Mouse (Mus musculus) forebrain, embryonic 14.5 days (tissue): ENCODE data around the gene Ddhd1. TPM values are rescaled to one million over a fixed set of nuclear protein-coding genes. Genes with fewer than 3 reads are reported as not detected.

Experiments
- ATAC-seq: fragments of 200-750 bp; cut with Nextera tagmentation; 2 replicates; pipeline ENCODE4 v1.8.0; 2017; ENCODE audit warnings: mild to moderate bottlenecking, moderate library complexity
- DNase-seq: peaks from one replicate; pipeline ENCODE4 v3.0.0-alpha.2; 2015; ENCODE audit warnings: low spot score
- H3K27ac ChIP-seq: fragments of 300-500 bp; sonication (generic); 2 replicates; pipeline ENCODE4 v1.5.1; 2014; ENCODE audit warnings: low read depth, mild to moderate bottlenecking, control low read depth, low read length, moderate library complexity
- H3K27me3 ChIP-seq: fragments of 300-500 bp; sonication (generic); replicated peaks from 2 replicates; pipeline ENCODE4 v1.6.1; 2014; ENCODE audit warnings: low read length, control low read depth, mixed read lengths; ENCODE audit not compliant: control insufficient read depth, insufficient read depth
- H3K36me3 ChIP-seq: fragments of 300-500 bp; sonication (generic); 2 replicates; pipeline ENCODE4 v1.6.1; 2014; ENCODE audit warnings: low read length, control low read depth; ENCODE audit not compliant: control insufficient read depth, insufficient read depth
- H3K4me1 ChIP-seq: fragments of 300-500 bp; sonication (generic); 2 replicates; pipeline ENCODE4 v1.6.1; 2014; ENCODE audit warnings: antibody characterized with exemption, low read length, control low read depth; ENCODE audit not compliant: control insufficient read depth, insufficient read depth
- H3K4me2 ChIP-seq: fragments of 300-500 bp; sonication (generic); 2 replicates; pipeline ENCODE4 v1.6.1; 2014; ENCODE audit warnings: mild to moderate bottlenecking, control low read depth, low read length
- H3K4me3 ChIP-seq: fragments of 300-500 bp; sonication (generic); 2 replicates; pipeline ENCODE4 v1.5.1; 2014; ENCODE audit warnings: low read depth, low read length, control low read depth
- H3K9ac ChIP-seq: fragments of 300-500 bp; sonication (generic); 2 replicates; pipeline ENCODE4 v1.6.1; 2014; ENCODE audit warnings: mild to moderate bottlenecking, low read length, control low read depth, moderate library complexity
- H3K9me3 ChIP-seq: fragments of 300-500 bp; sonication (generic); replicated peaks from 2 replicates; pipeline ENCODE4 v1.6.1; 2016; ENCODE audit warnings: low read length, control low read depth, mixed read lengths; ENCODE audit not compliant: control insufficient read depth
- WGBS: fragments of 180-500 bp; shearing (Covaris S2); extraction: QIAGEN DNeasy Blood & Tissue Kit; methylation state at CpG from one replicate; pipeline ENCODE4 v1.1.7; 2014; 5-methylcytosine and 5-hydroxymethylcytosine counted together
- polyA plus RNA-seq: library from polyadenylated mRNA; unstranded; fragments of >200 nt; fragmentation: Nextera tagmentation; extraction: Ambion mirVana; gene quantifications from 2 replicates; pipeline ENCODE4 v1.2.1, GENCODE M21; 2014

The Ddhd1 gene
- polyA plus RNA-seq, 1 experiment from 2014 or later = 15.5 TPM

DNA sequence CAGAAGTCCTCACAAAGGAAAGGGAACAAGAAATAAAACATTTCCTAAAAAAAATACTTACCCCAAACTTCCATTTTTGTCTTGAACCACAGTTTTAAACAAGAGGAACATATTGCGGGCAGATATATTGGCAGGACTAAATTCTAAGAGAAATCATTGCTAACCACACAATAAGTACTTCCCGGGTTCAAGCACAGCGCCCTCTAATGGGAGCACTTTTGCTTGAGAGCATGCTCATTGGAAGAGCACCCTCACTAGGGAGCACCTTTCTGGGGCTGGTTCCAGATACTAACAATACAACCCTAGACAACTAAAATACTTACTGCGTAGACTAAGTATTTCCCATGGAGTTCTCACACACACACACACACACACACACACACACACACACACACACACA is 105.5 kb downstream of the Ddhd1 start:
- no peak for DNase-seq
- ATAC-seq = no peak
- Histone ChIP-seq H3K9ac (no peak overlapping the region), H3K9me3 (no peaks in the 10 kb centered on the region), H3K4me1 (no peaks in the 10 kb centered on the region), H3K4me3 (no peak overlapping the region), H3K36me3 (no peaks in the 10 kb centered on the region), H3K27ac (no peak overlapping the region), H3K27me3 (no peaks in the 10 kb centered on the region), H3K4me2 (no peak overlapping the region)
- 87% methylated on average over 4 of the region's 4 CpGs for WGBS

DNA sequence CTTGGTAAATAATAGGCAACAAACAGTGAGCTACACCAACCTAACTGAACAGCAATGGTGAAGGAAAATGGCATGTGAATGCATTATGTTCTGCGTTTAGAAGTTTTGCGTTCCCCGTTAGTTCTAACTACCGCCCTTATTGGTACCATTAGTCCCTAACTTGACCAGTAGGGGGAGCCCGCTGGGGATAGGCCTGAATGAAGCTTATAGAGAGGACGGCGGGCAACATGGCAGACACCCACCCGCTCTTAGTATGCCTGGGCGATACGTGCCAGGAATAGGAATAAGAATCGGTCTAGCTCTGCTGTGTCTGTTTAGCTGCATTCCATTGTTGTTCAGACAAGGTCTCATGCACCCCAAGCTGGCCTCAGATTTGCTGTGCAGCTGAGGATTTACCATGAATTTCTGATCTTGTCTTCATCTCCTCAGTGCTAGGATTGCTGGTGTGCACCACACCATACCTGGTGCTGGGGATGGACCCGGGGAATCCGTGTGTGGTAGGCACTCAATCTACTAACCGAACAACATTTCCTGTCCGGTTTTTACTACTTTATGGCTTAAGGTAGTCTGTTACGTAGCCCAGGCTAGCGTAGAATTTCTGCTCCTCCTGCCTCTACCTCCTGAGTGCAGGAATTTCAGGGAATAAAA is 106.7 kb downstream of the Ddhd1 start:
- peak; percentile 89 for ATAC-seq
- Histone ChIP-seq H3K4me2 (0 out of 2 replicates have a peak overlapping the region, but pooled peaks have one; percentile 3), H3K4me3 (no peak overlapping the region), H3K36me3 (no peaks in the 10 kb centered on the region), H3K9me3 (no peaks in the 10 kb centered on the region), H3K4me1 (no peaks in the 10 kb centered on the region), H3K9ac (no peak overlapping the region; the same call in 1 of the 2 replicates), H3K27ac (no peak overlapping the region), H3K27me3 (no peaks in the 10 kb centered on the region)
- WGBS = 54% methylated on average over 17 of the region's 17 CpGs
- peak; percentile 80 for DNase-seq

DNA sequence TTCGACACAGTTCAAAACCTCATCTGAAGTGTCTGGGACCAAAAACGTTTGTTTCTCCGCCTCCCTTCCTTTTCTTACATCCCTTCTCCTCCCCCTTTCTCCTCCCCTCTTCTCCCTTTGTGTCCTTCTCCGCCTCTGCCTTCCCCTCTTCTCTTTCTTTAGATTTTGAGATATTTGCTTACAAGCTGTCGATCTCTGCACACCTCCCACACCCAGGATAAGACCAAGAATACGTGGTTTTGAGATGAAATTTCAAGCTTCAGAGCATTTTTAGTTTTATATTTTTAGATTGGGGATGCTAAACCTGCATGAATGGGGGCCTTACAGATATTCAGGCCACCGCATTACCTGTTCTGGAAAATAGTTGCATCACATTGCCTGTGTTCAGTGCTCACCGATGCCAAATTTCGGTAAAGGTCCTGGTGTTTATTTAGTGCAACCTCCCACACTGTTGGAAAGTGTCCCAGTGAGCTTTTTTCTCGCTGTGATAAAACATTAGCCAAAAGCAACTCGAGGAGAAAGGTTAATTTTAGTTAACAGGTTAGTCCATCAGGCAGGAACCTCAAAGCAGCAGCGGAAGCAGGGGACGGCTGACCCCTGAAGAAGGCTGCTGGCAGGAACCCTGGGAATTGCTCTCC is 107.8 kb downstream of the Ddhd1 start:
- Histone ChIP-seq H3K9ac (no peak overlapping the region), H3K4me2 (no peak overlapping the region), H3K4me1 (no peaks in the 10 kb centered on the region), H3K36me3 (no peaks in the 10 kb centered on the region), H3K4me3 (no peak overlapping the region), H3K27ac (no peak overlapping the region), H3K27me3 (no peaks in the 10 kb centered on the region), H3K9me3 (no peaks in the 10 kb centered on the region)
- DNase-seq (no peak), ATAC-seq (no peak)
- 80% methylated on average over 13 of the region's 13 CpGs for WGBS

GRCm38 (mm10) chr14:45548118-45548517 is 109.8 kb downstream of the Ddhd1 start:
- no peak overlapping the region for H3K4me3 ChIP-seq
- WGBS = 76% methylated on average over 3 of the region's 3 CpGs
- H3K4me1 ChIP-seq = no peaks in the 10 kb centered on the region
- ATAC-seq (no peak), DNase-seq (no peak)
- no peak overlapping the region for H3K4me2 ChIP-seq
- no peak overlapping the region for H3K27ac ChIP-seq
- no peaks in the 10 kb centered on the region for H3K36me3 ChIP-seq
- H3K9me3 ChIP-seq = no peaks in the 10 kb centered on the region
- no peak overlapping the region for H3K9ac ChIP-seq
- no peaks in the 10 kb centered on the region for H3K27me3 ChIP-seq

DNA sequence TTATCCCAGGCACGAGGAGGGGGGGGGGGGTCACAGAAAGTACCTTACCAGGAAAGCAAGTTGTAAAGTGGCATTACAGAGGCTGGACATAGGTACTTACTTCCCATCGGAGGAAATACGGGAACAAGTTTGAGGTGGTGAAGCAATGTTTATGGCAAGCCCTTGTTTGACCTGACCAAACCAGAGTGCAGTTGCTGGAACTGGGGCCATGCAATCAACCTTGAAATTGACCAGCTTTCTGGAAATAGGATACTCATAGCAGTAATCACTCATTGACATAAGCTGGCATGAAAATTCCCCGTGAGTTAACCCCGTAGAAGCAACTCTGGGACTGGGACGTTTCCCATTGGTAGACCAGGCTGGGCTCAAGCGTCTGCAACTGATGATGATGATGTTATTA is 113.0 kb downstream of the Ddhd1 start:
- Histone ChIP-seq H3K9ac (no peak overlapping the region), H3K4me1 (no peaks in the 10 kb centered on the region; the same call in 1 of the 2 replicates), H3K27ac (no peak overlapping the region), H3K36me3 (no peaks in the 10 kb centered on the region), H3K9me3 (no peaks in the 10 kb centered on the region), H3K4me3 (no peak overlapping the region), H3K4me2 (no peak overlapping the region), H3K27me3 (no peaks in the 10 kb centered on the region)
- DNase-seq (no peak), ATAC-seq (no peak)
- WGBS = 93% methylated on average over 7 of the region's 7 CpGs

DNA sequence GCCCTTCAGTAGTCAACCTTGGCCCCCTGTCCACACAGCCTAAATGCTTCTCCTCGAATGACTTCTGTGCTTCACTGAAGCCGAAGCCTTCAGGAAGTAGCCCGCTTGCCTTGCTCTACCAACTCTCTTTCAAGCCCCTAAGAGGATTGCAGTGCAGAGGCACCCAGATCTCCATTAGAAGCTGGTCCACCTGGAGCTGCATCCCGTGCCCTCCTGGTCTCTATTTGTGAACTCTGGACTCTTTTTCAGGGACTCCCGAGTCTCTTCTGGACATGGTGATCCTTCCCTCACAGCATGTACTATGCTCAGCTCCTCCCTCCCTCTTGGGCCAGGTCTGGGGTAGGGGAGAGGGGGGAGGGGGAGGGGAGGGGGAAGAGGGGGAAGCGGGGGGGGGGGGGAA is 113.9 kb downstream of the Ddhd1 start:
- WGBS = 84% methylated on average over 5 of the region's 6 CpGs

GRCm38 (mm10) chr14:45539659-45540468 is 118.1 kb downstream of the Ddhd1 start:
- no peaks in the 10 kb centered on the region for H3K9me3 ChIP-seq
- H3K36me3 ChIP-seq = no peaks in the 10 kb centered on the region
- WGBS = 16% methylated on average over 12 of the region's 12 CpGs
- no peak overlapping the region for H3K4me3 ChIP-seq
- H3K4me1 ChIP-seq = peaks cover 2% of the 10 kb centered on the region; the same call in 1 of the 2 replicates
- no peak overlapping the region for H3K4me2 ChIP-seq
- DNase-seq (peak; percentile 85), ATAC-seq (peak; percentile 79)
- 0 out of 2 replicates have a peak overlapping the region, but pooled peaks have one; percentile 18 for H3K27ac ChIP-seq
- no peaks in the 10 kb centered on the region for H3K27me3 ChIP-seq
- H3K9ac ChIP-seq = no peak overlapping the region

More for the DNA sequence above, 113.9 kb downstream of the Ddhd1 start:
- no peak for DNase-seq
- H3K27me3 ChIP-seq = no peaks in the 10 kb centered on the region
- no peak overlapping the region for H3K9ac ChIP-seq
- peaks cover 2% of the 10 kb centered on the region; the same call in 1 of the 2 replicates for H3K4me1 ChIP-seq
- no peaks in the 10 kb centered on the region for H3K9me3 ChIP-seq
- no peak overlapping the region for H3K4me3 ChIP-seq
- no peaks in the 10 kb centered on the region for H3K36me3 ChIP-seq
- ATAC-seq = no peak
- no peak overlapping the region for H3K27ac ChIP-seq
- no peak overlapping the region for H3K4me2 ChIP-seq
